Mouse (Mus musculus): Measurements from ENCODE around the gene Cep95. TPM values are rescaled to one million over a fixed set of nuclear protein-coding genes. Genes with fewer than 3 reads are reported as not detected.
"Not testable (repeated sequence)": the region's sequence is repeated elsewhere in the genome, so short reads cannot be mapped to it uniquely, and the experiment has no call there.

Cep95 gene
- total RNA-seq, 2 experiments from 2014 or later = 39.8 to 60.8 TPM

- 0 out of 2 replicates have a peak, but pooled peaks have one; percentile 42 for ATAC-seq (replicated peaks; ENCODE audit: low FRiP score, poor library complexity, severe bottlenecking)
Measured at GRCm38 (mm10) chr11:106802069-106802627, 13.1 kb downstream of the Cep95 start.

- not testable (repeated sequence) for ATAC-seq (replicated peaks; ENCODE audit: low FRiP score, poor library complexity, severe bottlenecking)
Measured at GRCm38 (mm10) chr11:106807442-106807841, 18.4 kb downstream of the Cep95 start.

- ATAC-seq (replicated peaks; ENCODE audit: low FRiP score, poor library complexity, severe bottlenecking) = no peak
Measured at GRCm38 (mm10) chr11:106812410-106813136, 23.5 kb downstream of the Cep95 start.

GRCm38 (mm10) chr11:106814601-106815320 lies 25.7 kb downstream of the Cep95 start:
- ATAC-seq (replicated peaks; ENCODE audit: low FRiP score, poor library complexity, severe bottlenecking) = no peak

GRCm38 (mm10) chr11:106815331-106815730 lies 26.3 kb downstream of the Cep95 start:
- ATAC-seq (replicated peaks; ENCODE audit: low FRiP score, poor library complexity, severe bottlenecking) = no peak

- no peak for ATAC-seq (replicated peaks; ENCODE audit: low FRiP score, poor library complexity, severe bottlenecking)
Measured at GRCm38 (mm10) chr11:106815761-106816160, 26.7 kb downstream of the Cep95 start.

DNA sequence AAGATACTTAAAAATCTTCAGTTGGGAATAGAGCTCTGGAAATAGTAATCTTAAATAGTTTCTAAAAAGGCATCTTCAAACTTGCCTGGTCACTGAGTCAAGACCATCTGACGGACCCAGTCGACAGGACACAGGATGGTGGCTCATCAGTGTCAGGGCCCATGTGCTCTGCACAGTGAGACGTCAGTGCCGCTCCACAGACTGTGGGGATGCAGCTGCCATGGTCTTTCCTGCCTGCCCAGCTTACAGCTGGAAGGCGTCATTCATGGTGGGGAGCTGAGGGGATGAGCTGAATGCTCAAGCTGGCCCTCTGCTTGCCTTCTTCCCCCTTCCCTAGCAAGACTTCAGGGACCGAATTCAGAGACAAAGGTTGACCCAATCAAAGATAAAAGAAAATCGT lies 27.3 kb downstream of the Cep95 start:
- ATAC-seq (replicated peaks; ENCODE audit: low FRiP score, poor library complexity, severe bottlenecking) = no peak

DNA sequence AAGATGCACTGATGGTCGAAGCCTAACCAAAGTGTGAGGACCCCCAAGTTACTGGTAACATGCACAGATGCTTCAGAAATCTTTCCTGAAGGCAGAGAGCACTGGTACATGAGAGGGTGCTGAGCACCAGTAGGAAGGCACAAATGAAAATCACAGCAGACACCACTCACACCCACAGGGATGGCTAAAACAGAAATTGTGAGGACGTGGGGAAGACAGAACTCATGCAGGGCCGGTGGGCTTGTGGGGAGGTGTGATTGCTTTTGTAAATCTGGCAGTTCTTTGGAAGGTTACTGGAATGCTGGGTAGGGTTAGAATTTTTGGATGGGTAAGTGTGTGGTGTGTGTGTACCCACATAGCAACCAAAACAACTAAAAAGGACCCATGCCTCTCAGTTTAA lies 28.1 kb downstream of the Cep95 start:
- no peak for ATAC-seq (replicated peaks; ENCODE audit: low FRiP score, poor library complexity, severe bottlenecking)

DNA sequence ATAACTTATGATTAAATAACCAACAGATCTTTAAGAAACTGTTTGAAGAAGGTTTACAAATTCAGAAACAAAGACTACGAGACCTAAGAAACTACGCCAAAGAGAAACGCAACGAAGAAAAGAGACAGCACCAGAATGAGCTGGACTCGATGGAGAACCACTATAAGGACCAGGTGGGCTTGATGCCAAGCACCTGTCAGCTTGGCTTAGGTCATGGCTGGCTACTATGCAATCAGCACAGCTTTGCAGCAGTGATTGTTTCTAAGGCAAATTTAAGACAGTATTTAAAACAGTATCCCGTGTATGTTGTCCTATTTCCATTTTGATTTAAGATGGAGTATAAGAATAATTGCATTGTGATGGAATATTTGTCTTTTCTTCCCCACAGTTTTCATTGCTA lies 28.8 kb downstream of the Cep95 start:
- ATAC-seq (replicated peaks; ENCODE audit: low FRiP score, poor library complexity, severe bottlenecking) = no peak

DNA sequence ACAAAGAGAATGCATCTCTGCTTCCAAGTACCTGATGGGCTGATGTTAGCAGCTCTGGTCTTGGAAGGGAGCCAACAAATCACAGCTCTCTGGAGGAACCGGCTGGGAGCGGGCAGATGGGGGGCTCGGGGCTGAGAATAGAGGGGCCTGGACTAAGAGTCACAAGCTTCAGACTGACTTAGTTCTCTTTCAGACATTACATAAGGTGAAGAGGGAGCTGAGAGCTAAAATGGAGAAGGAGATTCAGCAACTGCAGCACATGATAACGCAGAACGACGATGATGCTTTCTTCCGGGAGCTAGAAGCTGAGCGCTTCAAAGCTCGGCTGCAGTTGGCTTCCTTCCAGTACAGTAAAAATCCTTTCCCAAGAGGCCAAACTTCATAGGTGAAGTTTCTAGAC lies 29.3 kb downstream of the Cep95 start:
- ATAC-seq (replicated peaks; ENCODE audit: low FRiP score, poor library complexity, severe bottlenecking) = no peak

DNA sequence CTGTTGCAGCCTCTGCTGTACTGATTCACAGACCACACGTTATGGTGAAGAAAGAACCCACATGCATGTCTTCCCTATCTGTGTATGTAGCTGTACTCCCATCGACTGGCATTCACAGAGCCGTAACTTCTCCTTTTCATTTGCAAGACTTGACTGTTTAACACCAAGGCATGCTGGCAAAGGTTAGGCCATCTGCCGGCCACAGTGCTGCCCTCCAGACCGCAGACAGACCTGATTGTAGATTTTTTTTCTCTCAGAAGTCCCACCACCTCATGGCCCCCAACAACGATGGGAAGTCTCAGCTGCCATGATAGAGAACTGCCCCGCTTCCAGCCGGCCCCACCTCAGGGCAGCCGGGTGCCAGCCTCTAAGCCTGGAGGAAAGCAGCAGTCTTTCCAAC lies 30.5 kb downstream of the Cep95 start:
- no peak for ATAC-seq (replicated peaks; ENCODE audit: low FRiP score, poor library complexity, severe bottlenecking)

- no peak for ATAC-seq (replicated peaks; ENCODE audit: low FRiP score, poor library complexity, severe bottlenecking)
Measured at GRCm38 (mm10) chr11:106820252-106820651, 31.2 kb downstream of the Cep95 start.

- ATAC-seq (replicated peaks; ENCODE audit: low FRiP score, poor library complexity, severe bottlenecking) = no peak
Measured at GRCm38 (mm10) chr11:106820972-106821371, 31.9 kb downstream of the Cep95 start.

DNA sequence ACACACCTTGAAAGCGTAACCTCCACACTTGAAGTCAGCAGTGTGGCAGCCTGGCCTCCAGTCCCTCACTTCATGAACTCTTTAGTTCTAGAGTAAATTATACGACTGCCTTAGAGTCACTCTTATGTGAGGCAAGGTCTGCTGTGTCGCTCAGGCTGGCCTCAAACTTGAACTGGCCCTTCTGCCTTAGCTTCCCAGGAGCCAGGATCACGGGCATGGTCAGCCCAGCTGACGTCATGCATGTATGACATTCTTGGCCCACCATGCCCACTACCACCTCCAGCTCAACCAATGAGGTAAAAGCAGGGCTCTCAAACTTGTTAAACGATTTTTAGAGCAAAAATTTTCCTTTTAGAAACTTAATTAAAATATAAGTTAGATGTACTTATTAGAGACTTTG lies 32.3 kb downstream of the Cep95 start:
- no peak for ATAC-seq (replicated peaks; ENCODE audit: low FRiP score, poor library complexity, severe bottlenecking)

DNA sequence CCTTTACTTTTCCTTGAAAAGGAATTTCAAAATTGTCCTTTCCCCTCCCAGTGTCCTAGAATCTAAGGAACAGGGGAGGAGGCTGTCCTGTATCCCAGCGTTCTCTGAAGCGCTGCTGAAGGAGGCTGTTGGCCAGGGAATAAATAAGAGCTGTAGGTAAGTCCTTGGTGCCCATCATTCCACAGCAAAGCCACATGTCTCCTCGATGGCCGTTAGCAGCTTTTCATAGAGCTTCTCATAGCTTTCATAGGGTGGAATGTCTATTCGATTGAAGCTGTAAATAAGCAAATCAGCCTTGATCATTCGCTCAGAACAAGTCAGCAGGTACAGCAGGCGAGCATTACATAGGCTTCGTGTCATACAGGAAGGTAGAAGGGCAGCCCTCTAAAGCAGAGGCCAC lies 33.4 kb downstream of the Cep95 start:
- no peak for ATAC-seq (replicated peaks; ENCODE audit: low FRiP score, poor library complexity, severe bottlenecking)

- ATAC-seq (replicated peaks; ENCODE audit: low FRiP score, poor library complexity, severe bottlenecking) = no peak
Measured at GRCm38 (mm10) chr11:106822911-106823310, 33.9 kb downstream of the Cep95 start.

DNA sequence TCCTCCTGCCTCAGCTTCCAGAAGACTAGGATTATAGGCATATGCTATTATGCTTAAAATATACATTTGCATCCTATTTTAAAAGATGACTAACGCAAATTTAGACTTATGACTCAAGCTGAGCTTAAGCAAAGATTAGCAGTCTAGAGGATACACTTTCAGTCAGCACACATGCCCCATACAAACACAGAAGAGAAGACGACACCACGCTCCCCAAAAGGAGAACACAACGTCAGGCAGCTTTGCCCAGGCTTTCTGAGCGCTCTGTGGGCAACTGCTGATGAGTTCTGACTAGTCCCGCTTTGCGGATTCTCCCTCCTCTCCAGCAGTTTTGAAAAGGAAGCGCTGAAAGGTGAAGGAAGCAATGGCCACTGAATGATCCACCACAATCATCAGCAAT lies 34.7 kb downstream of the Cep95 start:
- no peak for ATAC-seq (replicated peaks; ENCODE audit: low FRiP score, poor library complexity, severe bottlenecking)

DNA sequence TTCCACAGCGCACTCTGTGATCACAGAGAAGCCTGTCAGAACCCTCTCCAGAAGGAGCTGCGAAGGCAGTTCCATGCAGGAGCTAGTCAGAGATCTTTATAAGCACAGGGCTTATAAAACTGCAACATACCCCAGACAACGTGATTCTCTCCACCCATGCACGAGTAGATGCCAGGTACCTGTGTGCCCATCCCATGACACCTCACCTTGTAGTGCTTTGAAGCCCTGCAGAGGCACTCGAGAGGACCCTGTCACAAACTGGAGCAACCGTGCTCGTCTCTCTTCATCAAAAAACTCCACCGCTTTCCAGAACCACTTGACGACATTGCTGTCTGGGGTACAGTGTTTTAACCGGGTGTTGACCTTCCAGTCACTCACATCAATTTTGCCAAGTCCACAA lies 35.4 kb downstream of the Cep95 start:
- ATAC-seq (replicated peaks; ENCODE audit: low FRiP score, poor library complexity, severe bottlenecking) = no peak

- ATAC-seq (replicated peaks; ENCODE audit: low FRiP score, poor library complexity, severe bottlenecking) = no peak
Measured at GRCm38 (mm10) chr11:106828079-106828478, 39.0 kb downstream of the Cep95 start.

DNA sequence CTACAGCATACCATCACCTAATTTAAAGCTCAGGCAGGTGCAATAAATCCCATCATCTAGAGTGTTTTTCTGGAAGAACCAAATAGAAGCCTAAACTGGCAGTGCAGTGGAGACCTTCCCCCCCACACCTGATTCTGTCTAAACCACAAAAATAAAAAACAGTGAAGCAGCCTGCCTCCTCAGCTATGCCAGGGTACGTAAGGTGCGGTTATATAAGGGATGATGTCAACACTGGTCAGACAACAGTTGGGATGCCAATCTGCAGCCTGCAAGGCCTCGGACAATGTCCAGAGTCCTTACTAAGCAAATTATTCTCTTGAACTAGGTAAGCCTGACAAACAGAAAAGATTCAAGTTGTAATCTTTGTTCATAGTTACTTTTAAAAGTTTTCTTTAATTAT lies 53.0 kb downstream of the Cep95 start:
- ATAC-seq (replicated peaks; ENCODE audit: low FRiP score, poor library complexity, severe bottlenecking) = no peak

- ATAC-seq (replicated peaks; ENCODE audit: low FRiP score, poor library complexity, severe bottlenecking) = no peak
Measured at GRCm38 (mm10) chr11:106851438-106851837, 62.4 kb downstream of the Cep95 start.
